Mouse (Mus musculus) layer of hippocampus, postnatal 10 days (tissue): ENCODE data around the gene Xpo4. TPM values are rescaled to one million over a fixed set of nuclear protein-coding genes. Genes with fewer than 3 reads are reported as not detected.
"Not testable (repeated sequence)": the region's sequence is repeated elsewhere in the genome, so short reads cannot be mapped to it uniquely, and the experiment has no call there.

Source experiments
- DNase-seq, 2 experiments: peaks; one replicate each; pipeline ENCODE4 v3.0.0; 2021; ENCODE audit warnings: low spot score in 2 of 2
- long read RNA-seq: library from polyadenylated mRNA; stranded (forward); transcript quantifications from one replicate; pipeline ENCODE4 v2.0.0, GENCODE M21; 2023
- total RNA-seq, 2 experiments: library from RNA; stranded (reverse); gene quantifications; 2 replicates each; pipeline ENCODE4 v1.2.3; 2021

The Xpo4 gene
- 10 to 100 TPM; 15.2 to 15.5 TPM for total RNA-seq
- long read RNA-seq, partial matches to known transcripts, result 0 of 4 reads
- long read RNA-seq, other reads (novel, unspliced or antisense), result 1 of 4 reads

- DNase-seq, result peak; percentile 79 to 87
Observed at GRCm38 (mm10) chr14:57664822-57665627, at the start of gene Xpo4. Gene Xpo4, minus strand, starts transcription at chr14:57665430.

DNA sequence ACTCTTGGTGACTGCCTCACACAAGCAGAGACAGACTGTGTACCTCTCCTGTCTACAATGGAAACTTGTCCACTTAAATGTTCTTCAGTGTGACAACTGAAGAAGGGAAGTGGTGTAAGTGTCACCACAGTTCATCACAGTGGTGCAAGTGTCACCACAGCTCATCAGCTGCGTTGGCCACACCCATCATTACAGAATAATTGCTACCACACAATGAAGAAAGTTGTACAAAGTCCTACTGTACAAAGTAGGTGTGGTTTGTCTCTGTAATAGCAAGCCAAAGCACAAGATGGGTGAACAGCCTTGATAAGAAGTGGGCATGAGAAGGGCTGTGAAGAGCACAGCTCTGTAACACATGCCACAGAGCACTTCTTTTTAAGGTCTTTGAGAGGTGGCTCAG is 47.7 kb upstream of the Xpo4 start:
- DNase-seq, result no peak

- DNase-seq, result no peak
Observed at GRCm38 (mm10) chr14:57711059-57711458, 45.8 kb upstream of the Xpo4 start.

DNA sequence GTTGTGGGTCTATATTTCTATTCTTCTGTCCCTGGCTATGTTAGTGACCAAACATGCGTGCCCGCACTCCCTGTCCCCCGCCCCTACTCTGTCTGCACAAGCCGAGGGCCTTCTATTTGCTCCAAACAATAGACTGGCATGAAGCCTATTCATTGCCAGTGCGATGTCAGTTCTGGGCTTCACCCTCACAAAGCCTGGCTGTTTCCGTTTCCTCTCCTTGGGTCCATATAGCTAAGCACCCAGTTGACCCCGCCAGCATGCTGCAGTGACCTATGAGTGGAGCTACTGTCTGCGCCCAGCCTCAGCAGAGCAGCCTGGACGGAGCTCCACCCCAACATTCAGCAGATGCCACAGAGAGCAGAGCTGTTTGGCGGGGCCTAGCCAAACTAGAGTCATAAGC is 43.9 kb upstream of the Xpo4 start:
- DNase-seq, result no peak

- DNase-seq, result no peak
Observed at GRCm38 (mm10) chr14:57708580-57708979, 43.4 kb upstream of the Xpo4 start.

DNA sequence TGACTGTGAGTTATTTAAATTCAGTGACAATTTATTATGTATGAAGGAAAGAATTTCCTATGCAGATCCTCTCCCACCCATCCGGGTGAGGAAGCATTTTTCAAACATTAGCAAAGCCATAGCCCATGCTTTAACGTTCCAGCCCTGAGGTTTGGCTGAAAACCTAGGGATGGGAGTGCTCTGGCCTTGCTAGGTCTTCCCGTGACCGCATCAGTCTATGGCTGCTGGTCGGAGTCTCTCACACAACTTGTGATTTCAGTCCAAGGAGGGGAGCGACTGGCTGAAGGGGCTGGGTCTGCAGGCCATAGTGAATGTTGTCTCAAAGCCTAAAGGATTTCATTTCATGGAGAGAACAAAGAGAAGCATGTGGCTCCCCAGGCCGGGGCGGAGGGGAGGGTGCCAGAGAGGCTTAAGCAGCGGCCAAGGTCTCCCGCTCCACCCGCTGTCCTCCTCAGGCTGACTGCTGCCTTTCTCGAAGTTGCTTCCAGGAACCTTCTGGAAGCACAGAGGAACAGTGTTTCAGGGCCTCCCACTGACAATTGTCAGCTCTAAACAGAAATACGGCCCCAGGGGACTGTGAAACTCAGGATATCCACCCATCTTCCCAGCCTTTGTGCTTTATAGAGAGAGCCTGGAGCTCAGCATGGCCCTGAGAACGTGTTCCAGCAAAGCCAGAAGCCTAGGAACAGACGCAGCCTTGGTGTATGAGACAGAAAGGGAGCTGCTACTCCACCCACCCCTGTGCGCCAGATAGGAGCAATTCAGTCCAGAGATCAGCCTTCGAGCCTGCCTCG is 42.1 kb upstream of the Xpo4 start:
- peak; percentile 46 to 52 for DNase-seq

DNA sequence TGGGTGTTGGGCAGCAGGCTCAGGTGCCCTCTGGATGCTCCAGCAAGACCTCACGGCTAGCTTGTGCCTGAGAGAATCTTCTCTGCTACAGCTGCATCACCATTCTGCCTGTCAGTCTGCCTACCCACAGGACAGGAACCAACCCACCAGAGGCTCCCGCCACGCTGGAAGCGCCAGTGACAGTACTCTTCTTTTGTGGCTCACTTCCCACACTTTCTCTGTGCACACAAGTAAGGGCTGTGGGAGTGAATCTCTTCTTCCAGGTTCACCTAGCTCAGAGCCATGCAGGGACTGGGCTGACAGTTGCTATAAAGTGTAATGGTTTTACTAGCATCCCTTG is 41.5 kb upstream of the Xpo4 start:
- peak in 1 of 2 experiments; percentile 37 for DNase-seq

DNA sequence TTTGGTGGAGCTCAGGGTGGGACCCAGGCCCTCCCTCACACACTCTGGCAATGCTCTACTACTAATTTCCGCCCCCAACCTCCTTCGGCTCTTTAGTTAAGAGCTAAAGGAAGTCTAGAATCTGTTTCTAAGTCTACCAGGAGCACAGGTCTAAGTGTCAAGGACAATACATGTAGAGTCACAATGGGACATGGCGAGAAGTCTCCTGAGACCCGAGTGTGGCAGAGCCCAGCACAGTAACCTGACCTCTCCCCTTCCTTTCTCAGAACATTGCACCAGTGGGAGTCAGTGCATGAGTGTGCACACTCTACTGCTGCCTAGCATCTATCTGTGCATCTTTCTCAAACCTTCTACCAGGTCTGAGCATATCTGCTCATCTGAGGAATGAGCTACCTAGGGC is 40.5 kb upstream of the Xpo4 start:
- DNase-seq, result no peak

DNA sequence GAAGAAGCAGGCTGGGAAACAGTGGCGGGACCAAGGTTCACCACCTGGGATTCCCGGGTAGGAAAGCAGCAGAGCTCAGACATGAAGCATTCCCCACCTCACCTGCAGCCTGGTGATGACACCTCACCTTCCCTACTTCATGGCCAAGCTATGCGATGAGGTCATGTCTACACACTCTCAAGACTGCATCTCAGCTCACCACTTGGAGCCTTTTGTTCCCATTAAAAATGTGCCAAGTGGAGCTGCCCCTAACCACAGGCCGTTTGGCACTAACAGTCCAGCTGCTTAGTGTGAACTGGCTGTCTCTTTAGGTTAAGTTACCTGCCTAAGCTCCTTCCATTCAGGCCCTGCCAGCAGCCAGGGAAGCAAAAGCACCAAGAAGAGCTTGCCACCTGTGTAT is 39.8 kb upstream of the Xpo4 start:
- no peak for DNase-seq

GRCm38 (mm10) chr14:57701915-57702477 is 36.8 kb upstream of the Xpo4 start:
- DNase-seq, result peak in 1 of 2 experiments; percentile 25

DNA sequence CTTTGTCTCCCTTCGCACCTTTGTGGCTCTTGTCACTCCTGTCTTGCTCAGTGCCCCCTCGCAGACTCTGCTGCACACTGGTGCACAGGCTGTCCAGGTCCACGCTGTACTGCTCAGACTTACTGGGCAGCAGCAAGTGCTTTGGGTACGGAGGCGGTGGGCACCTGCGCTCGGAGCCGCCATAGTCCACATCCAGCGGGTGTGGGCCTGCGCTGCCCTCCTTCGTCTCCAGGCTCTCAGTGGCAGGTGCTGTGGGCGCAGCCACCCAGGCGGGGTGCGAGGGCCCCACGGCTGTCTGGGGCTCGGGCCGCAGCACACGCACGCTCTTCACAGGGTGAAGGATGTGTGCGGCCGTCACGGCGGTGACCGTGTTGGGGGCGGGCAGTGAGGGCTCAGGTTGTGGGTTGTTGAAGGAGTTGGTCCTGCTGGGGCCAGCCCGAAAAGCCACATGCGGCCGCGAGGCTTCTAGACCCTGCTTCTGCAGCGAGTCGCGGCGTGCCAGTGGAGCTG is 34.3 kb upstream of the Xpo4 start:
- no peak for DNase-seq

- DNase-seq, result no peak
Observed at GRCm38 (mm10) chr14:57699016-57699415, 33.8 kb upstream of the Xpo4 start.

DNA sequence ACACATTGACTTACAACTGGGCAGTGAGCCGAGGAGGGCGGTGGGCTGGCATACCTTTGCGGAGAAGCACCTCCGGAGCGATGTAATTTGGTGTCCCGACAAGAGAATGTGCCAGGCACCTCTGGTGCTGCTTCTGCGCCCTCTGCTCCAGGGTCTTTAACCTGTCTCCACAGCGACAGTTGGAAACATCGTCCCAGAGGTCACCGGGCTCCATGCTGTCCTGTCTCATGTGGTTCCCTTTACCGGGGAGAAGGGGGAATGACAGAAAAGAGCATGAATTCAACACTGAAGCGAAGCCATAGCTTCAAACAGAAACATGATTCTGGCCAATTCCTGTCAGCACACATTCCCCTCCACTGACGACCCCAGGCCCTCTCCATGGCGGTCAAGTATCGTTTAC is 30.8 kb upstream of the Xpo4 start:
- no peak for DNase-seq

DNA sequence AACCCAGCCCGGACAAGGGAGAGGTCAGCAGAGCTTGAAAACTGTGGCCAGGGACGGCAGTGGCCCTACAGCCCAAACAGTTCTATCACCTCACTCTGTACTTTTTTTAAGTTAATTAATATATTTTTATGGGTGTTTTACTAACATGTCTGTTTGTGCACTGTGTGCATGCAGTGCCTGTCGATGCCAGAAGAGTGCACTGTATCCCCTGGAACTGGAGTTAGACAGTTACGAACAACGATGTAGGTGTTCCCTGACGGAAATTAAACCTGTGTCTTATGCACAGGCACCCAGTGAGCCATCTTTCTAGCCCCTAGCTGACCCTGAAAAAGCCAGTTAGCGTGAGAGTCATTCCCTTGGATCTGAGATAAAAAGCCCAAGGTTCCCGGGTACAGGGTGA is 30.3 kb upstream of the Xpo4 start:
- DNase-seq, result no peak

DNA sequence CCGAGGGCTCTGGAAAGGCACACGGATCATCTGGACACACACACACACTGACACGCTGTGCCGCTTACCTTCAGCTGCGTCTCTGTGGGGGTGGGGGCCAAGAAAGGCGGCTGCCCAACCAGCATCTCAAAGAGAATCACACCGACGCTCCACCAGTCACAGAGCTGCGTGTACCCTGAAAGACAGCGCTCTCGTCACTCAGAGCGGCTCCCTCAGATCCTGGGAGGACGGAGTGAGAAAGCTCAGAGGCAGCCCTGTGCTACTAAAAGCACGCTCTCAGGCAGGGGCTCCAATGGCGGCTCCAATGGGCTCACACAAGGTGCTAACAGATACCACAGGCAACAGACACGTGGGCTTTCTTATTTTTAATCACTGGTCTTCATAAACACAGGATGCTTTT is 29.0 kb upstream of the Xpo4 start:
- no peak for DNase-seq

DNA sequence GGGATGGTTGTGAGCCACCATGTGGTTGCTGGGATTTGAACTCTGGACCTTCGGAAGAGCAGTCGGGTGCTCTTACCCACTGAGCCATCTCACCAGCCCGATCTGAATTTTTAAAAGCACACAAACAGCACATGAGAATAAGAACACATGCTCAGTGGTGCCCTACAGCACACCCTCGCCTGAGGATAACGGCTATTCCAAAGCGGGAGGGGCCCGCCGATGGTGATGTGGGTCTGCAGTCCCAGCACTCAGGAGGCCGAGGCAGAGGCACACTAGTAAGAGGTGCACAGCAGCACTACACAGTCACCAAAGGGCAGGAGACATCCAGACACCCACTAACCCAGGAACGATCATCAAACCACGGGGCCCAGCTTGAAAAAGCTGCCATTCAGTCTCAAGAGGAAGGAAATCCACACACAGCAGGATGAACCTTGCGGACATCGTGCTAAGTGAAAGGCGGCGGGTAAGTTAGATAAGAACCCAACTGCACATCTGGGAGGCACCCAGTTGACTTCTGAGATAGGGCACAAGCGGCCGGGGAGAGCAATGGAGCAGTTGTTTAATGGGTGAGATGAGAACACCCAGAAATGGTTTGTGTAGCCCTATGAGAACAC is 27.4 kb upstream of the Xpo4 start:
- DNase-seq, result no peak

- DNase-seq, result no peak
Observed at GRCm38 (mm10) chr14:57691316-57691715, 26.1 kb upstream of the Xpo4 start.

- DNase-seq, result no peak
Observed at GRCm38 (mm10) chr14:57690681-57691080, 25.5 kb upstream of the Xpo4 start.

DNA sequence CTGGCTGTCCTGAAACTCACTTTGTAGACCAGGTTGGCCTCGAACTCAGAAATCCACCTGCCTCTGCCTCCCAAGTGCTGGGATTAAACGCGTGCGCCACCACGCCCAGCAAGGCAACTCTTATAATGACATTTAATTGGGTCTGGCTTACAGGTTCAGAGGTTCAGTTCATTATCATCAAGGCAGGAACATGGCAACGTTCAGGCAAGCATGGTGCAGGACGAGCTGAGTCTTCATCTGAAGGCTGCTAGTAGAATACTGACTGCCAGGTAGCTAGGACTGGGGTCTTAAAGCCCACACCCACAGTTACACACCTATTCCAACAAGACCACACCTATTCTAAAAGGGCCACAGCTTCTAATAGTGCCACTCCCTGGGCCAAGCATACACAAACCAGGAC is 22.8 kb upstream of the Xpo4 start:
- not testable (repeated sequence) for DNase-seq

DNA sequence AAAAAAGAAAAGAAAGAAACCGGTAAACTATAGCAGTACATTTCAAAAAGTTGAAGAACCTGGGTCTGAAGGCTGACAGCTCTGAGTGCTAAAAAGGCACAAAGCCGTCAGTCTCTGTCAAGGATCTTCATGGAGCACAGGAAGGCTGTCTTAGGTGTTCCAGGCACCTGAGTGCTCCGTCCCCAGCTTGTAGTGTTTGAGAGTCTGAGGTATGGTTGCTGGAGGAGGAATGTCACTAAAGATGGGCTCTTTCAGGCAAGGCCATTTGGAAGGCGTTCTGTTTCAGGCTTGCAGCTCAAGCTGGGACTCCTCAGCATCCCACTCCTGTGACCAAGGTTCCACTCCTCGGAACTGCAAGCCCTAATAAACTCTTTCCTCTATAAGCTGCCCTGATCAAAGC is 22.2 kb upstream of the Xpo4 start:
- DNase-seq, result no peak

DNA sequence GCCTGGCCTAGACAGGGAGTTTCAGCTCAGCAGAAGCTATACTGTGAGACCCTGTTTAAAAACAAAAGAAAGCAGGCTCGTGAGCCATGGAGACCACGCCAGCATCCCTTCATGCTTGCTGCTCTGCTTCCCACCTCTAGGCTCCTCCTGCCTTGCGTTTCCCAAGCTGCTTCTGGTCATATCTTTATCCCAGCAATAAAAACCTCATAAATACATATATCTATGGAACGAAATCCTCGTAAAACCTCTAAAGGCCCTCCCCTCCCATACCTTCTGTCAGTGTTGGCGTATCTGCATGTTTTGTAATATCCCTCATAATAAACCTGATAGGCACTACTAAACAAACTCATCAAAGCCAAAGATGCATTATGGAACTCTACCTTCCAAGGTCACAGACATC is 21.4 kb upstream of the Xpo4 start:
- DNase-seq, result no peak

- DNase-seq, result peak; percentile 68 to 72
Observed at GRCm38 (mm10) chr14:57684579-57684978, 19.3 kb upstream of the Xpo4 start.
